Mouse (Mus musculus): ENCODE results near the gene Rab36. TPM values are rescaled to one million over a fixed set of nuclear protein-coding genes. Genes with fewer than 3 reads are reported as not detected.
A peak's percentile ranks its signal among the peaks of the same experiment; 100 is the strongest.
"Not testable (repeated sequence)": the region's sequence is repeated elsewhere in the genome, so short reads cannot be mapped to it uniquely, and the experiment has no call there.

Rab36 gene
- polyA plus RNA-seq, 1 experiment from 2014 or later, result 22.7 TPM

GRCm38 (mm10) chr10:75030234-75030633 is 6.6 kb upstream of the Rab36 start:
- H3K9me3 ChIP-seq (replicated peaks; ENCODE audit: control insufficient read depth, low read length, poor library complexity, severe bottlenecking), result no peaks in the 10 kb centered on the region
- H3K4me3 ChIP-seq (ENCODE audit: low read depth, low read length), result no peak overlapping the region
- no peaks in the 10 kb centered on the region for H3K36me3 ChIP-seq (ENCODE audit: control insufficient read depth, insufficient read depth, low read length)
- no peak overlapping the region for H3K4me2 ChIP-seq (ENCODE audit: low read length)
- no peak overlapping the region for H3K9ac ChIP-seq (ENCODE audit: low read depth, low read length)
- H3K4me1 ChIP-seq (ENCODE audit: control insufficient read depth, insufficient read depth, low read length), result peaks cover 17% of the 10 kb centered on the region
- 84% methylated on average over 3 of the region's 3 CpGs for WGBS
- no peaks in the 10 kb centered on the region for H3K27me3 ChIP-seq (ENCODE audit: control insufficient read depth, insufficient read depth, low read depth, low read length)
- no peak overlapping the region for H3K27ac ChIP-seq (ENCODE audit: low read length)
- ATAC-seq, result no peak

DNA sequence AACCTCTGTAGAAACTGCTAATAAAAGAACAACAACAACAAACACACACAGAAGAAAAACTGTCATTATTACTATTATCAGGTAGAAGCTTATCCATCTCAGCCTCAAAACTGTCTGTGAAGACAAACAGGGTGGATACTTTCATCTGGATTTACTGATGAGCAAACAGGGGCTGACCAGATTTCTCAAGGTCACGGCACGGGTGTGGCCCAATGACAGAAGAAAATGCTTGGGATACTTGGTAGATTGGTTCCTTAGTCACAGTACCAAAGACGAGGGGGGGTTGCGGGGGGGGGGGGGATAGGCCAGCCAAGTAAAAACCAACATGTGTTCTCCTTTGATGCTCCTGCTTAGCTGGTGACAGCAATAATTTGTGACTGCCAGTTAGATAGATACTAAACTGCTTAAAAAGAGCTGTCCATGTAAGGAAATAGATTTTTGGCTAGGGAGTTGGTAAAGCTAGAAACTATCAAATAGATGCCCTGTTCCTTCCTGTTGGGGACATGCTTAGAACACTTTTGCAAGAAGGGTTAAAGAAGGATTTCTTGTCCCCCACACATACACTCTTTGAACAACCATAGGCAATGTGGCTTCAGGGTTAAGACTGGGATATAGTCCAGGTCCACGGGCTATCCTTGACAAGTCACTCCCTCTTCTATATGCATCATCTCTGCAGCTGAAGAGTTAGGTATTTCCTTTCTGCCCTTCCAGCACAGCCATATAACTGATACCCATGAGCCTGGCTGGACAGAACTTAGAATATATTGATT is 5.3 kb upstream of the Rab36 start:
- Histone ChIP-seq H3K4me1 (ENCODE audit: control insufficient read depth, insufficient read depth, low read length) (peaks cover 23% of the 10 kb centered on the region), H3K9ac (ENCODE audit: low read depth, low read length) (no peak overlapping the region), H3K9me3 (replicated peaks; ENCODE audit: control insufficient read depth, low read length, poor library complexity, severe bottlenecking) (no peaks in the 10 kb centered on the region), H3K36me3 (ENCODE audit: control insufficient read depth, insufficient read depth, low read length) (no peaks in the 10 kb centered on the region), H3K4me3 (ENCODE audit: low read depth, low read length) (no peak overlapping the region), H3K4me2 (ENCODE audit: low read length) (no peak overlapping the region), H3K27me3 (ENCODE audit: control insufficient read depth, insufficient read depth, low read depth, low read length) (no peaks in the 10 kb centered on the region), H3K27ac (ENCODE audit: low read length) (peak overlapping the region; percentile 57; the same call in 1 of the 2 replicates)
- ATAC-seq, result no peak
- WGBS, result 75% methylated on average over 5 of the region's 5 CpGs

- ATAC-seq, result peak; percentile 79
- Histone ChIP-seq H3K4me1 (ENCODE audit: control insufficient read depth, insufficient read depth, low read length) (peaks cover 29% of the 10 kb centered on the region), H3K27me3 (ENCODE audit: control insufficient read depth, insufficient read depth, low read depth, low read length) (no peaks in the 10 kb centered on the region), H3K9me3 (replicated peaks; ENCODE audit: control insufficient read depth, low read length, poor library complexity, severe bottlenecking) (no peaks in the 10 kb centered on the region), H3K27ac (ENCODE audit: low read length) (peak within 1 kb of the TSS; percentile 81), H3K9ac (ENCODE audit: low read depth, low read length) (no peak within 1 kb of the TSS), H3K4me3 (ENCODE audit: low read depth, low read length) (no peak within 1 kb of the TSS), H3K4me2 (ENCODE audit: low read length) (peak within 1 kb of the TSS; percentile 49), H3K36me3 (ENCODE audit: control insufficient read depth, insufficient read depth, low read length) (no peaks in the 10 kb centered on the region)
- 12% methylated on average over 10 of the region's 10 CpGs for WGBS
These were observed 4.5 kb upstream of the Rab36 start, which contains the start of gene Rsph14 for GRCm38 (mm10) chr10:75032395-75032794. Rsph14 (minus strand) TSS chr10:75032586.

GRCm38 (mm10) chr10:75042060-75042459 is 5.2 kb downstream of the Rab36 start:
- H3K9ac ChIP-seq (ENCODE audit: low read depth, low read length); H3K27ac ChIP-seq (ENCODE audit: low read length); H3K9me3 ChIP-seq (replicated peaks; ENCODE audit: control insufficient read depth, low read length, poor library complexity, severe bottlenecking); H3K4me2 ChIP-seq (ENCODE audit: low read length); H3K36me3 ChIP-seq (ENCODE audit: control insufficient read depth, insufficient read depth, low read length); ATAC-seq; H3K27me3 ChIP-seq (ENCODE audit: control insufficient read depth, insufficient read depth, low read depth, low read length); H3K4me3 ChIP-seq (ENCODE audit: low read depth, low read length): not testable (repeated sequence)
- WGBS, result 4% methylated on average over 1 of the region's 1 CpGs
- peaks cover 16% of the 10 kb centered on the region for H3K4me1 ChIP-seq (ENCODE audit: control insufficient read depth, insufficient read depth, low read length)

GRCm38 (mm10) chr10:75044459-75044858 is 7.6 kb downstream of the Rab36 start:
- Histone ChIP-seq H3K9me3 (replicated peaks; ENCODE audit: control insufficient read depth, low read length, poor library complexity, severe bottlenecking) (no peaks in the 10 kb centered on the region), H3K27ac (ENCODE audit: low read length) (no peak overlapping the region), H3K4me1 (ENCODE audit: control insufficient read depth, insufficient read depth, low read length) (no peaks in the 10 kb centered on the region; the same call in 1 of the 2 replicates), H3K36me3 (ENCODE audit: control insufficient read depth, insufficient read depth, low read length) (peaks cover 6% of the 10 kb centered on the region; the same call in 1 of the 2 replicates), H3K4me3 (ENCODE audit: low read depth, low read length) (no peak overlapping the region), H3K4me2 (ENCODE audit: low read length) (no peak overlapping the region), H3K27me3 (ENCODE audit: control insufficient read depth, insufficient read depth, low read depth, low read length) (no peaks in the 10 kb centered on the region), H3K9ac (ENCODE audit: low read depth, low read length) (no peak overlapping the region)
- 47% methylated on average over 7 of the region's 7 CpGs for WGBS
- no peak for ATAC-seq

- H3K27ac ChIP-seq (ENCODE audit: low read length), result no peak overlapping the region
- H3K4me1 ChIP-seq (ENCODE audit: control insufficient read depth, insufficient read depth, low read length), result no peaks in the 10 kb centered on the region; the same call in 1 of the 2 replicates
- H3K9ac ChIP-seq (ENCODE audit: low read depth, low read length), result no peak overlapping the region
- no peak for ATAC-seq
- no peak overlapping the region for H3K4me2 ChIP-seq (ENCODE audit: low read length)
- no peaks in the 10 kb centered on the region for H3K9me3 ChIP-seq (replicated peaks; ENCODE audit: control insufficient read depth, low read length, poor library complexity, severe bottlenecking)
- H3K4me3 ChIP-seq (ENCODE audit: low read depth, low read length), result no peak overlapping the region
- H3K36me3 ChIP-seq (ENCODE audit: control insufficient read depth, insufficient read depth, low read length), result peaks cover 8% of the 10 kb centered on the region
- H3K27me3 ChIP-seq (ENCODE audit: control insufficient read depth, insufficient read depth, low read depth, low read length), result no peaks in the 10 kb centered on the region
- 90% methylated on average over 15 of the region's 15 CpGs for WGBS
These were observed 9.0 kb downstream of the Rab36 start for GRCm38 (mm10) chr10:75045831-75046230.

DNA sequence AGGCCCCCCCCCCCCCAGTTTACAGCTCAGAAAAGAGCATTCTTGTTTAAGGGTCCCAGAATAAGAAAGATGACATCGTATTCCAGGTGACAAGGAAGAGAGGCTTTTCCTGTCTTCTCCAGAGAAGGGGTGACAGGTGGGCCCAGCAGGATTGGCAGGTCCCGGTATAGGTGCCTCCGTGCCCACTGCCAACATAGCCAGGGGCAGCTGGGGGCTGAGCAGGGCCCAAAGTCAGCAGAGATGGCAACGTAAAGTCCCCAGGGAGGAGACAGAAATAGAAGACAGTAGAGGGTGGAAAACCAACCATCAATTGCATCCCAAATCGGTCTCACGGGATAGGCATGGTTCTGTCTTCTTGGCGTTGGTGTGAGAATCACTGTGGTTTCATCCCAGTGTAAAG is 11.9 kb downstream of the Rab36 start:
- Histone ChIP-seq H3K27ac (ENCODE audit: low read length) (no peak overlapping the region), H3K9ac (ENCODE audit: low read depth, low read length) (no peak overlapping the region), H3K27me3 (ENCODE audit: control insufficient read depth, insufficient read depth, low read depth, low read length) (no peaks in the 10 kb centered on the region), H3K9me3 (replicated peaks; ENCODE audit: control insufficient read depth, low read length, poor library complexity, severe bottlenecking) (no peaks in the 10 kb centered on the region), H3K4me2 (ENCODE audit: low read length) (no peak overlapping the region), H3K4me1 (ENCODE audit: control insufficient read depth, insufficient read depth, low read length) (no peaks in the 10 kb centered on the region), H3K36me3 (ENCODE audit: control insufficient read depth, insufficient read depth, low read length) (peaks cover 8% of the 10 kb centered on the region), H3K4me3 (ENCODE audit: low read depth, low read length) (no peak overlapping the region)
- WGBS, result 90% methylated on average over 7 of the region's 7 CpGs
- ATAC-seq, result no peak

- H3K9ac ChIP-seq (ENCODE audit: low read depth, low read length), result no peak overlapping the region
- H3K4me1 ChIP-seq (ENCODE audit: control insufficient read depth, insufficient read depth, low read length), result peaks cover 10% of the 10 kb centered on the region
- H3K27me3 ChIP-seq (ENCODE audit: control insufficient read depth, insufficient read depth, low read depth, low read length), result no peaks in the 10 kb centered on the region
- peaks cover 2% of the 10 kb centered on the region; the same call in 1 of the 2 replicates for H3K36me3 ChIP-seq (ENCODE audit: control insufficient read depth, insufficient read depth, low read length)
- no peak for ATAC-seq
- H3K4me2 ChIP-seq (ENCODE audit: low read length), result no peak overlapping the region
- H3K4me3 ChIP-seq (ENCODE audit: low read depth, low read length), result no peak overlapping the region
- no peaks in the 10 kb centered on the region for H3K9me3 ChIP-seq (replicated peaks; ENCODE audit: control insufficient read depth, low read length, poor library complexity, severe bottlenecking)
- H3K27ac ChIP-seq (ENCODE audit: low read length), result no peak overlapping the region
- WGBS, result 94% methylated on average over 21 of the region's 21 CpGs
These were observed 14.7 kb downstream of the Rab36 start for GRCm38 (mm10) chr10:75051364-75052074.

DNA sequence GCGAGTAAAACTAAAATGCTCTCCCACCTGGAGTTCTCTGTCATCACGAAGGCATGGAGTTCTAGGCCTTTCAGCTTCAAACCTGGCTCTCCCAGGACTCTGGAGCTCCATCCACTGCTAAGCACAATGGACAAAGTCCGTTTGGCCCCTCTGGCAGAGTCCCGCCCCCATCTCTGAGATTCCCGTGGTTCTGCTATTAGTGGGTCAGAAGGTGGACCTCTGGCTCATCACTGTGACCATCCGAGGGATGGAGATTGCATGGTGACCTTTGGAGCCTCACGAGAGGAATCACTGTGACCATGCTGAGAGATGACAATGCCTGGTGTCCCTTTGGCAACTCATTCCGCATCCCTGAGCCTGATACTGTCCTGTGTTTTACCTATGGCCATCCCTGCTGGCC is 16.0 kb downstream of the Rab36 start:
- Histone ChIP-seq H3K4me3 (ENCODE audit: low read depth, low read length) (no peak overlapping the region), H3K27ac (ENCODE audit: low read length) (no peak overlapping the region), H3K4me1 (ENCODE audit: control insufficient read depth, insufficient read depth, low read length) (peaks cover 11% of the 10 kb centered on the region), H3K36me3 (ENCODE audit: control insufficient read depth, insufficient read depth, low read length) (peaks cover 2% of the 10 kb centered on the region; the same call in 1 of the 2 replicates), H3K4me2 (ENCODE audit: low read length) (no peak overlapping the region), H3K9me3 (replicated peaks; ENCODE audit: control insufficient read depth, low read length, poor library complexity, severe bottlenecking) (no peaks in the 10 kb centered on the region), H3K9ac (ENCODE audit: low read depth, low read length) (no peak overlapping the region), H3K27me3 (ENCODE audit: control insufficient read depth, insufficient read depth, low read depth, low read length) (no peaks in the 10 kb centered on the region)
- WGBS, result 79% methylated on average over 8 of the region's 8 CpGs
- no peak for ATAC-seq

Data from midbrain, embryonic 16.5 days (tissue).